Mouse (Mus musculus) ovary, adult 10 weeks (tissue): Measurements from ENCODE around the gene Lsm8. TPM values are rescaled to one million over a fixed set of nuclear protein-coding genes. Genes with fewer than 3 reads are reported as not detected.

Experiments used
- polyA plus RNA-seq: library from polyadenylated mRNA; stranded (reverse); fragments of 350-450 nt; fragmentation: Illumina TruSeq; extraction: RNeasy Lipid Tissue Mini Kit (QIAGEN cat#74804); gene quantifications from one replicate; pipeline ENCODE4 v1.2.3, GENCODE M21; 2014

The Lsm8 gene
- polyA plus RNA-seq, result 143 TPM

DNA sequence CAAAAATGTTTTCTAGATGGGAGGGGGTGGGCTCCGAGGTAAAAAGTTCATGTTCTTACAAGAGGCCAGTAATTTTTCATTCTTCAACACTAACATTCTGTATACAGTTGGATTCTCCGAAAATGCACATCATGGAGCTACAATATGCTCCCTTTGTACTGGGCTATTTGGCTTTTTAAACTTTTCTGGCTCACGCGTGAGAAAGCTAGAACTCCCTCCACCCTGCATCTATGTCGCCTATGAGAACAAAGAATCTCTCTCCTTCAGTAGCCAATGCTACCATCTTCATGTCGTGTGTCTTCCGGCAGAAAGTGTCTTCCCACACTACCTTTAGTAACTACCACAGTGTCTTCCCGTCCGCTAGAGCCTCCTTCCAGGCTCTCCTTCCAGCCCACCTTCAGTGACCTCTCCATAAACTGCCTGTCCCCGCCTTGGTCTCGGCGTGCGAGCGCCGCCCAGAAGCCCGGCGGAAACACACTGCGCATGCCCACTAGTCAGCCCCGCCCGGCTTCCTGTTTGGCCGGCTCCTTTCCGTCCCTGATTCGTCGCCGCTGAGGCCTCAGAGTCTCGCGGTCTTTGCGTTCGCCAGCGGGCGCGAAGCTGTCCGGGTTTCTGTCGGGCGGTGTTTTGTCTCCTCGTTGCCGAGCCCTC, at the start of gene Lsm8:
Lsm8 (plus strand) TSS at position 529 of the 651 bp plus-strand sequence.

DNA sequence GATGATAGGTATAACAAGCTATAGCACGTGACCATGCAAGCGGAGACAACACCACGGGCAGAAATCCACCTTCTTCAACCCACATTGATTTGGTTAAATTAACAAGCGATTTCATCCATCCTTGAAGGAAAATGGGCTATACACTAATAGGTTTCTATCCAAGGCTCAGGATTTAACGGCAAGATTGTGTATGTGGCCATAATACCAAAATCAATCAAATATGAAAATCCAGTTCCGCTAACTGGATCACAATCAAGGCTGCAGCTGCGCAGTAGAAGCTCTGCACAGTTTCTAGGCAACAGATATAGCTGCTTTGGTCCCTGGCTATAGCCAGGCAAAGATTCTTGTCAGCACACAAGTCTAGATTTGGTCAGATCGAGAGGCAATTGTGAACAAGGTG, 17.6 kb downstream of the Lsm8 start, which contains the start of gene Ankrd7:
Ankrd7 (plus strand) TSS at position 301 of the 400 bp plus-strand sequence.

Other genes with a start within 250 kb of the Lsm8 start
- not detected for gene Ankrd7, start 17.7 kb downstream of the Lsm8 start, polyA plus RNA-seq